Mouse (Mus musculus): ENCODE measurements around the gene Adprm. TPM values are rescaled to one million over a fixed set of nuclear protein-coding genes. Genes with fewer than 3 reads are reported as not detected.

Adprm gene
- polyA plus RNA-seq, 1 experiment from 2014 or later: 35.4 TPM

DNA sequence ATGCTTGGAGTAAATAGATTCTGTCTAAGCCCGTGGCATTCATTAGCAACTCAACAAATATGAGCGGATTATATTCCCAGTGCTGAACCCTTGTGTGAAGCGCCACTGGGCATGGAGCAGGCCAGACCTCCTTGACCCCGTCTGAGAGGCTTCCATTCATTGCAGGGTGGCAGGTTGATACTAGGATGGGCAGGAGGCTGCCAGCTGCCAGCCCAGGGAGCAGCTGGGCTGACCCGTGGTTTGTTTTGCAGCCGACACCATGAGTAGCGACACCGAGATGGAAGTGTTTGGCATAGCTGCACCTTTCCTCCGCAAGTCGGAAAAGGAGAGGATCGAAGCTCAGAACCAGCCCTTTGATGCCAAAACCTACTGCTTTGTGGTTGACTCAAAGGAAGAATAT is 27.3 kb upstream of the Adprm start:
- no peaks in the 10 kb centered on the region for H3K9me3 ChIP-seq (ENCODE audit: control insufficient read depth, low read length)
- H3K4me3 ChIP-seq (replicated peaks; ENCODE audit: low read length): no peak overlapping the region
- no peaks in the 10 kb centered on the region for H3K36me3 ChIP-seq (ENCODE audit: control insufficient read depth, insufficient read depth)
- no peak for ATAC-seq
- no peak overlapping the region for H3K27ac ChIP-seq (ENCODE audit: low read length)
- H3K4me2 ChIP-seq (ENCODE audit: low read length): no peak overlapping the region
- 56% methylated on average over 11 of the region's 11 CpGs for WGBS
- H3K9ac ChIP-seq (replicated peaks; ENCODE audit: low read depth, low read length): no peak overlapping the region
- no peaks in the 10 kb centered on the region for H3K4me1 ChIP-seq (replicated peaks; ENCODE audit: control insufficient read depth, insufficient read depth, low read length)
- H3K27me3 ChIP-seq (replicated peaks; ENCODE audit: control insufficient read depth, insufficient read depth, low read length): 0 out of 2 replicates have a peak, but pooled peaks cover 7% of the 10 kb centered on the region

DNA sequence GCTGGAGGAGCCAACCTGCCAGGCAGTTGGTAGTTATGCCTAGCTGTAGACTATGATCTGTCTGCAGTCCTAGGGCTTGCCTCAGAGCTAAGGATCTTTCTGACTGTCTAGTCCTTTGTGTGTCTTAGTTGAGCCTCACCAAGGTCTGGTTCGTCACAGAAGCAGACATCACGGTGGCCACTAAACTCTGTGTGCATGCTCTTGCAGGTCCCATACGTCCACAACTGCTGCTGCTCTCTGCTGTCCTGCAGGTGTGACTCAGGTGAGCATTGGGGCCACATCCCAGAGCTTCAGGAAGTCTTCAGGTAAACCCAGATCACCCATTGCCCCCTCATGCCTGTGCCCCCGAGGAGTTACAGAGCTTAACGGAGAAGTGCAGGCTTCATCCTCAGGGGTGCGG is 26.5 kb upstream of the Adprm start:
- Histone ChIP-seq H3K9ac (replicated peaks; ENCODE audit: low read depth, low read length) (no peak overlapping the region), H3K9me3 (ENCODE audit: control insufficient read depth, low read length) (no peaks in the 10 kb centered on the region), H3K4me2 (ENCODE audit: low read length) (no peak overlapping the region), H3K36me3 (ENCODE audit: control insufficient read depth, insufficient read depth) (no peaks in the 10 kb centered on the region), H3K27me3 (replicated peaks; ENCODE audit: control insufficient read depth, insufficient read depth, low read length) (no peaks in the 10 kb centered on the region), H3K27ac (ENCODE audit: low read length) (no peak overlapping the region), H3K4me3 (replicated peaks; ENCODE audit: low read length) (no peak overlapping the region), H3K4me1 (replicated peaks; ENCODE audit: control insufficient read depth, insufficient read depth, low read length) (no peaks in the 10 kb centered on the region)
- ATAC-seq: no peak
- WGBS: 94% methylated on average over 6 of the region's 6 CpGs

DNA sequence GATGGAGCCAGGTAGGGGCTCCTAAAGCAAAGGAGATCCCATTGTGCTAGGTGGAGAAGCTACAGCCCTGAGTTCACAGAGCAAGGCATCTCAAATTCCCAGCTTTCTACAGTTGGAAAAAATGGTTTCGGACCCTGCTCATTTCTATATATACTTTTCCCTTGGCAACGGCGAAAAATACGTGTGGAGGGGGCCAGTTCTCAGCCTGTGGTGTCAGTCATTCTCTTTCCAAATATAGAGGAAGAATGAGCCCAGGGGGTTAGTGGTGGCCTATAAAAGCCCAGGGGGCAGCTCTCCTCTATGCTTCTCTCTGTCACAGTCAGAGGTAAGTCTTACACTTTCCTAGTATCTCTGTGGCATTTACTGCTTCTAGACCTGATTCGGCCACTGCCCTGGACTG is 25.6 kb upstream of the Adprm start, which contains the start of gene Myh3:
TSS of gene Myh3 (plus strand) at position 301 of the 400 bp plus-strand sequence.
- 84% methylated on average over 5 of the region's 5 CpGs for WGBS
- Histone ChIP-seq H3K27ac (ENCODE audit: low read length) (no peak within 1 kb of the TSS), H3K9me3 (ENCODE audit: control insufficient read depth, low read length) (no peaks in the 10 kb centered on the region), H3K4me3 (replicated peaks; ENCODE audit: low read length) (no peak within 1 kb of the TSS), H3K27me3 (replicated peaks; ENCODE audit: control insufficient read depth, insufficient read depth, low read length) (no peaks in the 10 kb centered on the region), H3K4me2 (ENCODE audit: low read length) (no peak within 1 kb of the TSS), H3K36me3 (ENCODE audit: control insufficient read depth, insufficient read depth) (no peaks in the 10 kb centered on the region), H3K4me1 (replicated peaks; ENCODE audit: control insufficient read depth, insufficient read depth, low read length) (no peaks in the 10 kb centered on the region), H3K9ac (replicated peaks; ENCODE audit: low read depth, low read length) (no peak within 1 kb of the TSS)
- ATAC-seq: no peak

- Histone ChIP-seq H3K4me3 (replicated peaks; ENCODE audit: low read length) (no peak overlapping the region), H3K4me1 (replicated peaks; ENCODE audit: control insufficient read depth, insufficient read depth, low read length) (no peaks in the 10 kb centered on the region), H3K27ac (ENCODE audit: low read length) (no peak overlapping the region), H3K36me3 (ENCODE audit: control insufficient read depth, insufficient read depth) (no peaks in the 10 kb centered on the region), H3K4me2 (ENCODE audit: low read length) (no peak overlapping the region), H3K9ac (replicated peaks; ENCODE audit: low read depth, low read length) (no peak overlapping the region), H3K27me3 (replicated peaks; ENCODE audit: control insufficient read depth, insufficient read depth, low read length) (no peaks in the 10 kb centered on the region), H3K9me3 (ENCODE audit: control insufficient read depth, low read length) (no peaks in the 10 kb centered on the region)
- WGBS: 39% methylated on average over 3 of the region's 3 CpGs
- ATAC-seq: no peak
Observed at GRCm38 (mm10) chr11:67077435-67077834, 25.0 kb upstream of the Adprm start.

DNA sequence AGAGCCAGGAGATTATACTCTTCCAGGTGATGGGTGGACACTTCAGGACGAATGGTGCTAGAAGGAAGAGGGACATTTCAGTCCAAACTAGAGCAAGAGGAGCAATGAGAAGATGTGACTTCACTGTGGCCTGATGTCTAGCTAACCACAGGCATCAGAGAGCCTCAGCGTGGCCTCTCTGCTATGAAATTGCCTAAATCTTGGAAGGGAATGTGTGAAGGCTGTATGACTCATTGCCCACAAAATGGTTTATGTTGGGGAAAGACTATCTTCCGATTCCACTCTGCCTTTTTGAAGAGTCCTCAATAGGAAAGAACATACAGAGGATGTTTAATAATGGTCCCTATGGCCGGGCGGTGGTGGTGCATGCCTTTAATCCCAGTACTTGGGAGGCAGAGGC is 24.4 kb upstream of the Adprm start:
- H3K27ac ChIP-seq (ENCODE audit: low read length): no peak overlapping the region
- H3K27me3 ChIP-seq (replicated peaks; ENCODE audit: control insufficient read depth, insufficient read depth, low read length): no peaks in the 10 kb centered on the region
- H3K36me3 ChIP-seq (ENCODE audit: control insufficient read depth, insufficient read depth): no peaks in the 10 kb centered on the region
- no peaks in the 10 kb centered on the region for H3K9me3 ChIP-seq (ENCODE audit: control insufficient read depth, low read length)
- H3K4me1 ChIP-seq (replicated peaks; ENCODE audit: control insufficient read depth, insufficient read depth, low read length): no peaks in the 10 kb centered on the region
- no peak overlapping the region for H3K4me2 ChIP-seq (ENCODE audit: low read length)
- H3K4me3 ChIP-seq (replicated peaks; ENCODE audit: low read length): no peak overlapping the region
- ATAC-seq: no peak
- no peak overlapping the region for H3K9ac ChIP-seq (replicated peaks; ENCODE audit: low read depth, low read length)
- WGBS: 90% methylated on average over 5 of the region's 5 CpGs

- no peak overlapping the region for H3K27ac ChIP-seq (ENCODE audit: low read length)
- no peaks in the 10 kb centered on the region for H3K36me3 ChIP-seq (ENCODE audit: control insufficient read depth, insufficient read depth)
- no peak for ATAC-seq
- no peaks in the 10 kb centered on the region for H3K9me3 ChIP-seq (ENCODE audit: control insufficient read depth, low read length)
- H3K9ac ChIP-seq (replicated peaks; ENCODE audit: low read depth, low read length): no peak overlapping the region
- no peaks in the 10 kb centered on the region for H3K27me3 ChIP-seq (replicated peaks; ENCODE audit: control insufficient read depth, insufficient read depth, low read length)
- H3K4me3 ChIP-seq (replicated peaks; ENCODE audit: low read length): no peak overlapping the region
- H3K4me2 ChIP-seq (ENCODE audit: low read length): no peak overlapping the region
- WGBS: 23% methylated on average over 3 of the region's 3 CpGs
- no peaks in the 10 kb centered on the region for H3K4me1 ChIP-seq (replicated peaks; ENCODE audit: control insufficient read depth, insufficient read depth, low read length)
Observed at GRCm38 (mm10) chr11:67075036-67075435, 22.6 kb upstream of the Adprm start.

DNA sequence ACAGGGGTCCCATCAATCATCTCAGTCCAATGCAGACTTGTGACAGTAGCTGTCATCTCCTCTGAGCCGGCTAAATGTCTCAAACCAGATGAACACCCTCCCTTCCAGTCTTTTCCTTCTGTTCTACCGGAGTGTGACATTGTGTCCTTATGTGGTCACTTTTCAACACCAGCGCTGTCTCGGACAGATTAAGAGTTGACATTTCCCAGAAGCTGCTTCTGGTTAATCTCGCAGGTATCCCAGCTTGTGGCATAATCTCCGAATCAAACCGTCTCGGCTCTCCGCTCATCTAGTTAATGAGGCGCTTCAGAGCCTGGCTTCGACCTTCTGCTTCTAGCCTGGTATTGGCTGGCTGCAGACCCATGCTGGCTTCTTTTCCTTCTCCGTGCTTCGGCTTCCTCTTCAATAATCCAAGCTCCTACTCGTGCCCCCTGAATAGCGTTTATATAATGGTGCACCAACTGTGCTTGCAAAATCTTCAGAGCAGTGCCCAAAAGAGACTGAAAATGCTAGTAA is 20.3 kb upstream of the Adprm start:
- no peak overlapping the region for H3K27ac ChIP-seq (ENCODE audit: low read length)
- H3K4me1 ChIP-seq (replicated peaks; ENCODE audit: control insufficient read depth, insufficient read depth, low read length): no peaks in the 10 kb centered on the region
- 76% methylated on average over 15 of the region's 15 CpGs for WGBS
- no peak overlapping the region for H3K4me2 ChIP-seq (ENCODE audit: low read length)
- H3K4me3 ChIP-seq (replicated peaks; ENCODE audit: low read length): no peak overlapping the region
- no peaks in the 10 kb centered on the region for H3K36me3 ChIP-seq (ENCODE audit: control insufficient read depth, insufficient read depth)
- H3K27me3 ChIP-seq (replicated peaks; ENCODE audit: control insufficient read depth, insufficient read depth, low read length): no peaks in the 10 kb centered on the region
- no peaks in the 10 kb centered on the region for H3K9me3 ChIP-seq (ENCODE audit: control insufficient read depth, low read length)
- ATAC-seq: no peak
- no peak overlapping the region for H3K9ac ChIP-seq (replicated peaks; ENCODE audit: low read depth, low read length)

DNA sequence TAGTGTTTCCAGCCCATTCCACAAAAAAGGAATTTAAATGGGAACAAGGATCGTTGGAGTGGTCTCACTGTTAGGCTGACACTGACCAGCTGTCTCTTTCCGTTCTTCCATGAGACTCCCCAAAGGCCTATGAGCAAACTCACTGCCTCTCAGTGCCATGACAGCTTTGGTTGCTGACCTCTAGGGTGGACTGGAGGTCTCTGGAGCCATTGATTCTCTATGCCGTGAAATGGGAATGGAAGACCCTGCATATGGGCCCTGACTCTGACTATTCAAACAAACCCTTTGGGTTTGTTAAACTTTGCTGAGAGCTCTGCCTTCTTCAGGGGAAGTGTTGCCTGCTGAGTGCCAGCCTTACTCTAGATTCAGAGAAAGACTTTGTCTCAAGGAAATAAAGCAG is 15.3 kb upstream of the Adprm start:
- no peaks in the 10 kb centered on the region for H3K27me3 ChIP-seq (replicated peaks; ENCODE audit: control insufficient read depth, insufficient read depth, low read length)
- no peak overlapping the region for H3K4me2 ChIP-seq (ENCODE audit: low read length)
- H3K9ac ChIP-seq (replicated peaks; ENCODE audit: low read depth, low read length): no peak overlapping the region
- H3K27ac ChIP-seq (ENCODE audit: low read length): no peak overlapping the region
- no peak overlapping the region for H3K4me3 ChIP-seq (replicated peaks; ENCODE audit: low read length)
- H3K9me3 ChIP-seq (ENCODE audit: control insufficient read depth, low read length): no peaks in the 10 kb centered on the region
- no peak for ATAC-seq
- H3K36me3 ChIP-seq (ENCODE audit: control insufficient read depth, insufficient read depth): peaks cover 21% of the 10 kb centered on the region
- 91% methylated on average over 3 of the region's 3 CpGs for WGBS
- H3K4me1 ChIP-seq (replicated peaks; ENCODE audit: control insufficient read depth, insufficient read depth, low read length): no peaks in the 10 kb centered on the region

DNA sequence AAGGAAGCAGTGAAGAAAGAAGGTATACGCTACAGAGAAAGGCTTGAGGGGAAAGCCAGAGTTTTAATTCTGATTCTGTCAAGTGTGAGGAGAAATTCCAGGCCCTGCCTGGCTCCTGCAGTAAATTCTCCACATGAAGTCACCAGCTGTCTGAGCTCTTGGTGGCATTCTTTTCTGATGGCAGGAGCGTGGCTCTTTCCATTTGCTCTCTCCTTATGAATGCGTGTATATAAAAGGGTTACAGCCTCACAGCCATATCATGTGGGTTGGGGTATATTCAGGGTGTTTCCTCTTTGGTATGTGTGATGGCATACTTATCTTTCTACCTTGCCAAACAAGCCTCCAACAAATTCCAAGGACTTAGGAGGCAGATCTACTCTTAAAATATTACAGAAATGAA is 10.3 kb upstream of the Adprm start:
- H3K27ac ChIP-seq (ENCODE audit: low read length): no peak overlapping the region
- no peak for ATAC-seq
- no peak overlapping the region for H3K9ac ChIP-seq (replicated peaks; ENCODE audit: low read depth, low read length)
- H3K9me3 ChIP-seq (ENCODE audit: control insufficient read depth, low read length): no peaks in the 10 kb centered on the region
- H3K4me3 ChIP-seq (replicated peaks; ENCODE audit: low read length): no peak overlapping the region
- H3K4me1 ChIP-seq (replicated peaks; ENCODE audit: control insufficient read depth, insufficient read depth, low read length): no peaks in the 10 kb centered on the region
- H3K36me3 ChIP-seq (ENCODE audit: control insufficient read depth, insufficient read depth): peaks cover 33% of the 10 kb centered on the region
- 93% methylated on average over 3 of the region's 3 CpGs for WGBS
- no peaks in the 10 kb centered on the region for H3K27me3 ChIP-seq (replicated peaks; ENCODE audit: control insufficient read depth, insufficient read depth, low read length)
- no peak overlapping the region for H3K4me2 ChIP-seq (ENCODE audit: low read length)

DNA sequence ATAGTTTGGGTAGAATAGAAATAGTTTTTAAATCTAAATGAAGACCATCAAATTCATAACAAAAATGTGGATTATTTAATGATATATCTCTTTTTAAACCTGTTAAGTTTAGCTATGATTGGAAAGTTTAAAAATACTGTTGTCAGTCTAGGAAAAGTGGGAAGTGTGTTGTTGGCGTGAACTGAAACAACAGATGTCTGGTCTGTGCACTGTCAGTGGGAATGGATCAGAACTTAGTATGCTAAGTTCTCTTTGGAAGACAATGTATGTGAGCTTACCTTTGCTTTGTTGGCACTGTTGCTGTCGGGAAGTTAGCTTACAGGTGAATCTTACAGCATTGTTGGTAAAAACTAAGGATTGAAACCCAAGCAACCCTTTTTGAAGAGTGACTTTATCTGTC is 8.9 kb upstream of the Adprm start:
- Histone ChIP-seq H3K4me1 (replicated peaks; ENCODE audit: control insufficient read depth, insufficient read depth, low read length) (no peaks in the 10 kb centered on the region), H3K27me3 (replicated peaks; ENCODE audit: control insufficient read depth, insufficient read depth, low read length) (no peaks in the 10 kb centered on the region), H3K4me3 (replicated peaks; ENCODE audit: low read length) (no peak overlapping the region), H3K4me2 (ENCODE audit: low read length) (no peak overlapping the region), H3K27ac (ENCODE audit: low read length) (no peak overlapping the region), H3K9ac (replicated peaks; ENCODE audit: low read depth, low read length) (no peak overlapping the region), H3K9me3 (ENCODE audit: control insufficient read depth, low read length) (no peaks in the 10 kb centered on the region), H3K36me3 (ENCODE audit: control insufficient read depth, insufficient read depth) (peaks cover 40% of the 10 kb centered on the region)
- no peak for ATAC-seq
- 92% methylated on average over 2 of the region's 2 CpGs for WGBS
